Mouse (Mus musculus): ENCODE data around the gene Pax6. TPM values are rescaled to one million over a fixed set of nuclear protein-coding genes. Genes with fewer than 3 reads are reported as not detected.

The Pax6 gene
- polyA plus RNA-seq, 1 experiment from 2014 or later, result 1.8 TPM

DNA sequence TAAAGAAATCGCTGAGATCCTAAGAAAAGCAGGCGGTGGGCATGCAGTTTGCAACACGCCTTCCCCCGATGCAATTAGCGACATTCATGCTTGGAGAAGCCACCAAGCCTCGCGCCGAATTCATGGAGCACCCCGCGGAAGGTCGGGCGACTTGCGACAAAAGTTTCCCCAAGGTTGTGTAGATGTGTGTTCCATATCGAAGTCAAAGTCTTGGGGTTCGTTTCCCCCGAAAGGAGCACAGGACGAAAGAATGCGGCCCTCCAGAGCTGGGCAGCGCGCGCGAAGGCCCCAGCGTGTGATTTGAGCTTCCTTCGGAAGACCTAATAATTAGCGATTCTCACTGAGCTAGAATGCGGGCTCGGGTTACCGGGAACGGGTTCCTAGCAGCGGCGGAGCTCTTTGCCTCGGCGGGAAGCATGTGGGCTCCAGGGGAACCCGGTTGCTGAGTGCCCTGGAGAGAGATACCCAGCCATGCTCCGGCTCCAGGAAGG, 716 bp downstream of the Pax6 start:
- H3K4me1 ChIP-seq (ENCODE audit: control insufficient read depth, insufficient read depth, low read length), result 0 out of 2 replicates have a peak, but pooled peaks cover 5% of the 10 kb centered on the region
- peaks cover 100% of the 10 kb centered on the region for H3K27me3 ChIP-seq (replicated peaks; ENCODE audit: control insufficient read depth, insufficient read depth, low read length)
- WGBS, result under 1% methylated on average over 35 of the region's 35 CpGs
- H3K27ac ChIP-seq (replicated peaks; ENCODE audit: low read depth, low read length), result no peak overlapping the region
- 0 out of 2 replicates have a peak overlapping the region, but pooled peaks have one; percentile 0 for H3K9ac ChIP-seq (ENCODE audit: low read depth, low read length)
- peak overlapping the region; percentile 40; the same call in 1 of the 2 replicates for H3K4me2 ChIP-seq (ENCODE audit: low read depth, low read length)
- H3K9me3 ChIP-seq (ENCODE audit: control insufficient read depth, low read length), result no peaks in the 10 kb centered on the region
- peak overlapping the region; percentile 23 for H3K4me3 ChIP-seq (ENCODE audit: low read depth, low read length)
- DNase-seq (ENCODE audit: low spot score) (no peak), ATAC-seq (ENCODE audit: low read depth) (peak; percentile 26; the same call in 1 of the 2 replicates)
- H3K36me3 ChIP-seq (ENCODE audit: control insufficient read depth, insufficient read depth, low read length), result no peaks in the 10 kb centered on the region

DNA sequence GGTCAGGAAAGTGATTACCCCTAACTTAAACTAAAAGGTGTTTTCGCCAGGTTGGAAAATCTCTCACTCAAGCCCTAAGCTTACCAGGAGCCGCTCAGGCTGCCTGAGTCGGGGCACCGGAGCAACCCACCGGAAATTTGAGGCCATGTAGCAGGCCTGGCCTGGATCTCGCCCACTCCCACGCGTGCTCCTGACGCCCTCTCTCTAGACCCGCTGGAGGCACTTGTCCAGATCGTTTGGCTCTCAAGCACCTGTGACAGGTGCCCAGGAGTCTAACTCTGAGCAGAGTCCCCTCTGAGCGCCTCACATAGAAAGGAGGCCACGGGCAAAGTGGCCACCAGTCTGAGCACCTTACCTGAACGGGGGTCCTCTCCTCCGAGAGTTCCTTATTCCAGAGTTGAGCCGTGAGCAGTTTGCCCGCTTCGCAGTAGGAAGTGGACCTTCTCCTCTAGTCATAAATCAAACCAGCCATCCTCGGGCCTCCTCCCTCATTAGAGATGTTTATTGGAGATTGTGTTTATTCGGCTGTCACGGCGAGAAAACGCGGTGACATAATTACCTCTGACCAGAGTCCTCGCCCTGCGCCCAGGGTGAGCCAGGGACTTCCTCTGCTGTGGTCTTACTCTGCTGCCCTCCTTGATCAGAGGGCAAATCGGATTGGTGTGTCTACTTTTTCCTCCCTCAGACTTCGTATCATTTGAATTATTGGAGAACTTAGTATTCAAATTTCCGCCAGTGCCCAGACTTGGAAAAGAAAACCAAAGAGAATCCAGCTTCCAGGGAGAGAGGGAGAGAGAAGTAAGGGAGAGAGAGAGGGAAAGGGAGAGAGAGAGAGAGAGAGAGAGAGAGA, 1.4 kb downstream of the Pax6 start:
- Histone ChIP-seq H3K4me3 (ENCODE audit: low read depth, low read length) (peak overlapping the region; percentile 23; the same call in 1 of the 2 replicates), H3K36me3 (ENCODE audit: control insufficient read depth, insufficient read depth, low read length) (no peaks in the 10 kb centered on the region), H3K4me2 (ENCODE audit: low read depth, low read length) (no peak overlapping the region; the same call in 1 of the 2 replicates), H3K27ac (replicated peaks; ENCODE audit: low read depth, low read length) (no peak overlapping the region), H3K4me1 (ENCODE audit: control insufficient read depth, insufficient read depth, low read length) (0 out of 2 replicates have a peak, but pooled peaks cover 5% of the 10 kb centered on the region), H3K9ac (ENCODE audit: low read depth, low read length) (0 out of 2 replicates have a peak overlapping the region, but pooled peaks have one; percentile 0), H3K27me3 (replicated peaks; ENCODE audit: control insufficient read depth, insufficient read depth, low read length) (peaks cover 100% of the 10 kb centered on the region), H3K9me3 (ENCODE audit: control insufficient read depth, low read length) (no peaks in the 10 kb centered on the region)
- WGBS, result 1% methylated on average over 27 of the region's 29 CpGs
- DNase-seq (ENCODE audit: low spot score), result no peak
- ATAC-seq (ENCODE audit: low read depth), result no peak

DNA sequence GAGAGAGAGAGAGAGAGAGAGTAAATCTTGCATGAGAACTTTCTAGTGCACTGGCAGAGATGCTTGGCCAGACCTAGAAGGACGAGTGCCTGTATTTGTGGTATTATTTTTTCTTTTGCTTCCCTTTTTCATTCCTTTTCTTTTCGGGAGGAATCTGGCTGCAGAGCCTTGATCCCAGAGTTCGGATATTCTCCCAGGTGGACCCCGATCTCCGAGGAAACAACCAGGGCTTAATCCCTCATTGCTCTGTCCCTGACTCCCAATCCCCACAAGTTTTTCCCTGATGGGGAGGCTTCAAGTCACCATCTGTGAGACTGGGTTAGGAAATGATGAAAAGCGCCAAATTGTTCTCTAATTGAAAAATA, 2.0 kb downstream of the Pax6 start:
- H3K4me3 ChIP-seq (ENCODE audit: low read depth, low read length), result no peak overlapping the region; the same call in 1 of the 2 replicates
- no peaks in the 10 kb centered on the region for H3K9me3 ChIP-seq (ENCODE audit: control insufficient read depth, low read length)
- 0 out of 2 replicates have a peak, but pooled peaks cover 5% of the 10 kb centered on the region for H3K4me1 ChIP-seq (ENCODE audit: control insufficient read depth, insufficient read depth, low read length)
- peaks cover 100% of the 10 kb centered on the region for H3K27me3 ChIP-seq (replicated peaks; ENCODE audit: control insufficient read depth, insufficient read depth, low read length)
- H3K9ac ChIP-seq (ENCODE audit: low read depth, low read length), result no peak overlapping the region
- no peaks in the 10 kb centered on the region for H3K36me3 ChIP-seq (ENCODE audit: control insufficient read depth, insufficient read depth, low read length)
- WGBS, result 1% methylated on average over 6 of the region's 6 CpGs
- H3K4me2 ChIP-seq (ENCODE audit: low read depth, low read length), result no peak overlapping the region; the same call in 1 of the 2 replicates
- DNase-seq (ENCODE audit: low spot score) (no peak), ATAC-seq (ENCODE audit: low read depth) (no peak)
- H3K27ac ChIP-seq (replicated peaks; ENCODE audit: low read depth, low read length), result no peak overlapping the region

DNA sequence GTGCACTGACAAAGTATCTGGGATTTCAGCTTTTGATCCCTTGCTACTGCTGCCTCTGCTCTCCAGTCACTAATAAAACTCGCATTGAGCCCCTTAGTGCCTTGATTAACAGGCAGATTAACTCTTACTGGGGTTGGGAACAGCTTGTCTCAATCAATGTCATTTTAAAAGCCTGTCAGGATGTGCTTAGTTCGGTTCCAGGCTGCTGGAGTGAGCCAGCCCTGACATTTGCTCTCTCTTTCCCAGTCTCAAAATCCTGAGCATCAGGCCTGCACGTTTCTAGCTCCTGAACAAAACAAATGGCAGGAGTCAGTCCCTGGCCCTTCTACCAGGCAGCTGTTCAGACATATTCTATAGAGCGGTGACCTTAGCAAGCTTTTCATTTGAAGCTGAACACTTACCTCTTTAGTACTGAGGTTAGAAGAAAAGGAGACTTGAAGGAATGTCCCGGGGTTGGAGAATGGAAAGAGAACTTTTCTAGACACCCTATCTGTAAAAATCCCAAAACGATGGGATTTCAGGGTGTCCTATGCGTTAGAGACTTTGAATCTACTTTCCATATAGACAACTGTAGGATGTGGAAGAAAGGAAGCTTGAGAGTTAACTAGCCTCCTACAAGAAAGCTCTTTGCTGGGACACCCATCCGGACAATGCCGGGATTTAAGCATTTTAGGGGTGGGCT, 2.6 kb downstream of the Pax6 start:
- H3K36me3 ChIP-seq (ENCODE audit: control insufficient read depth, insufficient read depth, low read length), result no peaks in the 10 kb centered on the region
- H3K4me2 ChIP-seq (ENCODE audit: low read depth, low read length), result no peak overlapping the region; the same call in 1 of the 2 replicates
- ATAC-seq (ENCODE audit: low read depth), result no peak
- H3K27ac ChIP-seq (replicated peaks; ENCODE audit: low read depth, low read length), result no peak overlapping the region
- DNase-seq (ENCODE audit: low spot score), result no peak
- H3K4me3 ChIP-seq (ENCODE audit: low read depth, low read length), result no peak overlapping the region; the same call in 1 of the 2 replicates
- H3K9ac ChIP-seq (ENCODE audit: low read depth, low read length), result 0 out of 2 replicates have a peak overlapping the region, but pooled peaks have one; percentile 20
- no peaks in the 10 kb centered on the region for H3K9me3 ChIP-seq (ENCODE audit: control insufficient read depth, low read length)
- 0 out of 2 replicates have a peak, but pooled peaks cover 7% of the 10 kb centered on the region for H3K4me1 ChIP-seq (ENCODE audit: control insufficient read depth, insufficient read depth, low read length)
- WGBS, result 3% methylated on average over 9 of the region's 9 CpGs
- peaks cover 100% of the 10 kb centered on the region for H3K27me3 ChIP-seq (replicated peaks; ENCODE audit: control insufficient read depth, insufficient read depth, low read length)

DNA sequence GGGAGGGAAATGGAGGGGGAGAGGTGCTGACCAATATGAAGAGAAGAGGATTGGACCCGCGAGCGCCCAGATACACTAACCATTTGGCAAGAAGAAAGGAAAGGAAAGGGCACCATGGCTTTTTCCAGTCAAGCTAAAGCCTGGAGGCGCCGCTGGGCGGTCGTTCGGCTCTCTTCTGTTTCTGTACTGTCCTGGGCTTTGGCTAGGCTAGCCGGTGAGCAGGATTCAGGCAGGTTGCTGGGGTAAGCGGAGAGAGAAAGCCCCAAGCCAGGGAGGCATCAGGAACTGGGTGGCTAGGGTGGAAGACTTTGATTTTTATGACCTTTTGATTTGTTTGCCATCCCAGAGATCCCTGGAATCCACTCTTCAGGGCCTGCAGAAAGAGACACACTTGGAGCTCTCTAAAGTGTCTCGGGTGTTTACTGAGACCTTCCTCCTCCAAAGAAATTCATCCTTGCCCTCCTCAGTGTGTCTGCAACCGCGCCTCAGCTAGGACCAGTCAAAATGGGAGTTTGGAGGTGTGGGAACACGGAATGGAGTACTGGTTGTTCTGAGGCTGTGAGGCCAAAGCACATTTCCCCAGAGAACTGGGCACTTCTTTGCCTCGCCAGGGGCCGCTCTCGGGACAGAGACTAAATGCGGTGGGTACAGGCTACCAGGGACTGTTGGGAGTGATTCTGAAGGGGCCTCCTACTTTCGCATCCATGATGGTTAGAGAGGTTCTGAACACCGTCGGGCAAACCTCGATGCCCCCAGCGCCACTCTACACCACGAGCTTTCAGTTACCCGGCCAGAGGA, 3.3 kb downstream of the Pax6 start:
- no peaks in the 10 kb centered on the region for H3K36me3 ChIP-seq (ENCODE audit: control insufficient read depth, insufficient read depth, low read length)
- no peak for DNase-seq (ENCODE audit: low spot score)
- no peak overlapping the region for H3K27ac ChIP-seq (replicated peaks; ENCODE audit: low read depth, low read length)
- no peaks in the 10 kb centered on the region for H3K9me3 ChIP-seq (ENCODE audit: control insufficient read depth, low read length)
- H3K9ac ChIP-seq (ENCODE audit: low read depth, low read length), result peak overlapping the region; percentile 20; the same call in 1 of the 2 replicates
- WGBS, result 3% methylated on average over 25 of the region's 25 CpGs
- H3K4me3 ChIP-seq (ENCODE audit: low read depth, low read length), result 0 out of 2 replicates have a peak overlapping the region, but pooled peaks have one; percentile 2
- H3K27me3 ChIP-seq (replicated peaks; ENCODE audit: control insufficient read depth, insufficient read depth, low read length), result peaks cover 100% of the 10 kb centered on the region
- H3K4me1 ChIP-seq (ENCODE audit: control insufficient read depth, insufficient read depth, low read length), result 0 out of 2 replicates have a peak, but pooled peaks cover 9% of the 10 kb centered on the region
- ATAC-seq (ENCODE audit: low read depth), result no peak
- H3K4me2 ChIP-seq (ENCODE audit: low read depth, low read length), result peak overlapping the region; percentile 2

DNA sequence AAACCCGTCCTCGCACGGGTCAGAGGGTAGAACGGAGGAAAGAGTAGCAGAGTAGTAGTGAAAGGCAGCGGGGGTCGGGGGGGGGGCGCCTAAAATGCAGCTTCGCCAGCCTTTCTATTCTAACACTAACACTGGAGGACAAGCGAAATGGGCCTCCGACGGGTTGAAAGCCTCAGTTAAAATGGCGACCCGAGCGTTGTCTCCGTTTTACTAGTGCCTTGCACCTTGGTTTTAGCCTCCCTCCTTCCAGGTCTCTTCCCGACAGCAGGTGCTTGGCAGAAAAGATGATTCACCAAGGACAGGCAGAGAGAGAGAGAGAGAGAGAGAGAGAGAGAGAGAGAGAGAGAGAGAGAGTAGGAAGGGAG, 3.9 kb downstream of the Pax6 start:
- Histone ChIP-seq H3K27me3 (replicated peaks; ENCODE audit: control insufficient read depth, insufficient read depth, low read length) (peaks cover 100% of the 10 kb centered on the region), H3K4me1 (ENCODE audit: control insufficient read depth, insufficient read depth, low read length) (0 out of 2 replicates have a peak, but pooled peaks cover 9% of the 10 kb centered on the region), H3K9me3 (ENCODE audit: control insufficient read depth, low read length) (no peaks in the 10 kb centered on the region), H3K4me2 (ENCODE audit: low read depth, low read length) (peak overlapping the region; percentile 2; the same call in 1 of the 2 replicates), H3K27ac (replicated peaks; ENCODE audit: low read depth, low read length) (no peak overlapping the region), H3K4me3 (ENCODE audit: low read depth, low read length) (0 out of 2 replicates have a peak overlapping the region, but pooled peaks have one; percentile 2), H3K36me3 (ENCODE audit: control insufficient read depth, insufficient read depth, low read length) (no peaks in the 10 kb centered on the region), H3K9ac (ENCODE audit: low read depth, low read length) (no peak overlapping the region)
- DNase-seq (ENCODE audit: low spot score) (no peak), ATAC-seq (ENCODE audit: low read depth) (no peak)
- WGBS, result 1% methylated on average over 15 of the region's 16 CpGs

DNA sequence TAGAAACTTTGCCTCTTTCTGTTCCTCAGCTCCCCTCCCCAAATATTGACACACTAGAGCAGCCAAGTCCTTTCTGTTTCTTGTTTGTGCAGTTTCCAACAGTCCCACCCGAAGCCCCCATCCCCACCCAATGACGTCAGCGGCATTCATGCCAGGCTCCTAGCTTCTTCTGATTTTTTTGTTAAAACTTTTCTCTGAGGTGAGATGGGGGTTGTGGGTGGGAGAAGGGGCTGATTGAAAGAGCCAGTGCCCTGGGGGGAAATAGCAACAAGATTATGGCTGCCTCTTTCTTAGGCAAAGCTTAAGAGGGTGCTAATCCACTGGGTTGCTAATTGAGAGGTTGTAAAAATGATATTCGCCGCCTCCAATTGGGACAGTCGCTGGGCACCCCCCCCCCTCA, 4.4 kb downstream of the Pax6 start:
- H3K9ac ChIP-seq (ENCODE audit: low read depth, low read length), result no peak overlapping the region
- no peaks in the 10 kb centered on the region for H3K9me3 ChIP-seq (ENCODE audit: control insufficient read depth, low read length)
- 0% methylated on average over 6 of the region's 6 CpGs for WGBS
- DNase-seq (ENCODE audit: low spot score) (no peak), ATAC-seq (ENCODE audit: low read depth) (no peak)
- no peaks in the 10 kb centered on the region for H3K36me3 ChIP-seq (ENCODE audit: control insufficient read depth, insufficient read depth, low read length)
- 0 out of 2 replicates have a peak, but pooled peaks cover 9% of the 10 kb centered on the region for H3K4me1 ChIP-seq (ENCODE audit: control insufficient read depth, insufficient read depth, low read length)
- peak overlapping the region; percentile 14; the same call in 1 of the 2 replicates for H3K4me3 ChIP-seq (ENCODE audit: low read depth, low read length)
- no peak overlapping the region for H3K27ac ChIP-seq (replicated peaks; ENCODE audit: low read depth, low read length)
- peak overlapping the region; percentile 60; the same call in 1 of the 2 replicates for H3K4me2 ChIP-seq (ENCODE audit: low read depth, low read length)
- peaks cover 100% of the 10 kb centered on the region for H3K27me3 ChIP-seq (replicated peaks; ENCODE audit: control insufficient read depth, insufficient read depth, low read length)

Measured in embryonic facial prominence, embryonic 14.5 days (tissue).